Mouse (Mus musculus): ENCODE data around the gene Tm7sf3. TPM values are rescaled to one million over a fixed set of nuclear protein-coding genes. Genes with fewer than 3 reads are reported as not detected.
A peak's percentile ranks its signal among the peaks of the same experiment; 100 is the strongest.

Tm7sf3 gene
- polyA plus RNA-seq, 1 experiment from 2014 or later, result 26.0 TPM

DNA sequence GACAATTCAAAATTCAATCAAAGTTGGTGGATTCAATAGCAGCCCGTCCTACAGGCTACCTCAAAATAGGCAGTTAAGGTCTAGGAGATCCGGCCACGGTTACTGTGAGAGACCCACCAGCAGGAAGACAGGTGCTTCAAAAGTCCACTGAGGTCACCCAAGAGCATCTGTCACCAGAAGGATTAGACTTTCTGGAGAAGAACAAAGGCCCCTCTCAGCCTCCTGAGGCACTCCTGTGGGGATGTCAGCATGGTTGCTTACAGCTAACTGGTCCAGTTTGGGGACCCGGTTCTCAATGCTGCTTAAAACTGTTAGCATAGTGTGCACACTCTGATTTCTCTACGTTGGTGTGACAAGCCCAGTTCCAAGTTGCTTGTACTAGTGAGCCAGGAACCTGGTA lies 29.5 kb upstream of the Tm7sf3 start:
- H3K9me3 ChIP-seq, result 0 out of 2 replicates have a peak, but pooled peaks cover 3% of the 10 kb centered on the region
- 58% methylated on average over 5 of the region's 5 CpGs for WGBS
- ATAC-seq (ENCODE audit: low FRiP score), result no peak
- H3K4me2 ChIP-seq, result no peak overlapping the region
- H3K9ac ChIP-seq, result no peak overlapping the region
- H3K4me3 ChIP-seq (replicated peaks), result no peak overlapping the region
- no peak overlapping the region for H3K27ac ChIP-seq
- H3K36me3 ChIP-seq (replicated peaks), result no peaks in the 10 kb centered on the region
- H3K27me3 ChIP-seq, result no peaks in the 10 kb centered on the region
- H3K4me1 ChIP-seq, result no peaks in the 10 kb centered on the region

DNA sequence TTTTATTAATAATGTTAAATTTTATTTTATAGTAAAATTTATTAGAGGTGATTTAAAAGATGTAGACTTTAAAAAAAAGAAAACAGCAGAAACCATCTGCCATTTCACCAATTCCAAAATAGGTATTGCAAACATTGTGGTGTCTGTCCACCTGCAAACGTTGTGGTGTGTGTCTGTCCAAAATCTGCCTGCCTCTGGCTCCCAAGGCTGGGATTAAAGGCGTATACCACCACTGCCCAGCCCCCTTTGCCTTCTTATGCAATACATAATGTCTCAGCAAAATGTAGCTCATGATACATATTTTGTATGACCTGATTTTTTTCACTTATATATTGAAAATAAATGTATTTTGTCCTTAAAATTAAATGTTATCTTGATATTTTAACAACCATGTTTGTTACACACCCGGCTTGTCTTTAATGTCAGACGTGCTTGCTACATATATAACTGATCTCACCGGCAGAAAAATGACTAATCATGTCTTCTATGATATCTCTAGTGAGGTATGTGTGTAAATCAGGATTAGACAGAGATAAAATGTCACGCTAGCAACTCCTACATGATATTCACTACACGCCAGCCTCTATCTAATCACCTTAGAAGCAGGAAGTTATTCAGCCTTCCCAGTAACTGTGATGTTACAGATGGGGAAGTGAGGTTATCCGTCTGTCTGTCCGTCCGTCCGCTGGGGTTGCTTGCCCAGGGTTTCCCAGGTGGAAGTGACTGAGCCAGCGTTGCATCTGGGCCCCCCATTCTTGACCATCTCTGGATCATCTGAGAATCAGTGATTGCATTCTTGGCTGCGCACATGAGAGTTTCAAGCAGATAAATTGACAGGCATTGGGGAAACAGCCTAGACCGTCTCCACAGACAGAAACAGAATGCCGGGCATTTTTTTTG lies 28.6 kb upstream of the Tm7sf3 start:
- no peak overlapping the region for H3K4me3 ChIP-seq (replicated peaks)
- 91% methylated on average over 15 of the region's 15 CpGs for WGBS
- H3K9me3 ChIP-seq, result 0 out of 2 replicates have a peak, but pooled peaks cover 3% of the 10 kb centered on the region
- H3K36me3 ChIP-seq (replicated peaks), result no peaks in the 10 kb centered on the region
- H3K27me3 ChIP-seq, result no peaks in the 10 kb centered on the region
- H3K4me1 ChIP-seq, result no peaks in the 10 kb centered on the region
- ATAC-seq (ENCODE audit: low FRiP score), result no peak
- H3K9ac ChIP-seq, result no peak overlapping the region
- no peak overlapping the region for H3K27ac ChIP-seq
- H3K4me2 ChIP-seq, result no peak overlapping the region

DNA sequence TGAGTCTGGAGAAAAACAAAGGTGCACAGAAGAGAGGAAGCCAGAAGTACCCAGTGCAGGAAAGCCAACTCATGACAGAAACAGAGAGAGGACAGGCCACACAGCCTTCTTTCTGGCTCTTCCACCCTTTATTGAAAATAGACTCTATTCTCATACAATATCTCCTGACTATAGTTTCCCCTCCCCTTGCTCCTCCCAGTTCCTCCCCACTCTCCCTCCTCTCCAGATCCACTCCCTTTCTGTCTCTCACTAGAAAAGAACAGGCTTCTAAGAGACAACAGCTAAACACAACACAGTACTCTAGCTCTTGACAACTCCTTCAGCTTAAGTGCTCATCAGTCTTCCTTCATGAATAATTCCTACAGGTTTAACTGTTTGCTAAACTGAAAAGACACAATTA lies 26.0 kb upstream of the Tm7sf3 start:
- no peak for ATAC-seq (ENCODE audit: low FRiP score)
- Histone ChIP-seq H3K4me3 (replicated peaks) (no peak overlapping the region), H3K36me3 (replicated peaks) (no peaks in the 10 kb centered on the region), H3K4me1 (no peaks in the 10 kb centered on the region), H3K27ac (no peak overlapping the region), H3K27me3 (no peaks in the 10 kb centered on the region), H3K9me3 (0 out of 2 replicates have a peak, but pooled peaks cover 3% of the 10 kb centered on the region), H3K4me2 (no peak overlapping the region), H3K9ac (no peak overlapping the region)

DNA sequence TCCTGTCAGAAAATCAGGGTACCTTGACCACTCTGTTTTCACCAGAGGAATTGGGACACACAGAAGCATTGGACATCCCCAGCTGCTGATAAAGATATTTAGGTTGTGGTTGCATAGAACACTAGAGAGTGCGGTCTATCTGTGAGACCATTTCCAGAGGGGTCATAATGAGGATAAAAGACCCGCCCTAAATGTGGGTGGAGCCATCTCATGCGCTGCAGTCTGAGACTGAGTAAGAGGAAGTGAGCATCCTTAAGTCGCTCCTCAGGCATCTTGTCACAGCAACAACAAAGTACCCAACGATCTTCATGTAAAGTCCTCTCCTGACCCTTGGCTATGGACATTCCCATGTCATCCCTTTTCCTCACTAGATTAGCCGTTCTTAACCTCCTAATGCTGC lies 24.2 kb upstream of the Tm7sf3 start:
- H3K9ac ChIP-seq, result no peak overlapping the region
- H3K27me3 ChIP-seq, result no peaks in the 10 kb centered on the region
- no peak for ATAC-seq (ENCODE audit: low FRiP score)
- H3K4me2 ChIP-seq, result no peak overlapping the region
- H3K4me3 ChIP-seq (replicated peaks), result no peak overlapping the region
- no peaks in the 10 kb centered on the region for H3K36me3 ChIP-seq (replicated peaks)
- H3K4me1 ChIP-seq, result no peaks in the 10 kb centered on the region
- WGBS, result 79% methylated on average over 6 of the region's 6 CpGs
- no peak overlapping the region for H3K27ac ChIP-seq
- 0 out of 2 replicates have a peak, but pooled peaks cover 3% of the 10 kb centered on the region for H3K9me3 ChIP-seq

DNA sequence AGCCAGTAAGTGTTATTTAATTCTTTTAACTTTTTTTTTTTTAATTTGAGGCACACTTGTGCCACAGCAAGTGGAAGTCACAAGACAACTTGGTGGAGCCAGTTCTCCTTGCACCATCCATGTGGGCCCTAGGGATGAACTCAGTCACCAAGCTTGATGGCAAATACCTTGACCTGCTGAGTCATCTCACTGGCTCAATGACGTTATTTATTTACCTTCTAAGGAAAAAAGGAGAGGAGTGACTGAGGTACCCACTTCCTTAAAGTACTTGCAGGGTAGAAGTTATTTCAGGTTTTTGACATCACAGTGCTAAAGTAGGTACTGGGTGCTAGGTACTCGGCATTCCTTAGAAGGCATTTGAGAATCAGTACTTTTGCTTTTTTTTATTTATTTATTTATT lies 22.8 kb upstream of the Tm7sf3 start:
- ATAC-seq (ENCODE audit: low FRiP score), result no peak
- Histone ChIP-seq H3K27ac (no peak overlapping the region), H3K9me3 (0 out of 2 replicates have a peak, but pooled peaks cover 1% of the 10 kb centered on the region), H3K4me2 (no peak overlapping the region), H3K27me3 (no peaks in the 10 kb centered on the region), H3K4me3 (replicated peaks) (no peak overlapping the region), H3K4me1 (no peaks in the 10 kb centered on the region), H3K9ac (no peak overlapping the region), H3K36me3 (replicated peaks) (no peaks in the 10 kb centered on the region)
- WGBS, result 93% methylated on average over 2 of the region's 2 CpGs

DNA sequence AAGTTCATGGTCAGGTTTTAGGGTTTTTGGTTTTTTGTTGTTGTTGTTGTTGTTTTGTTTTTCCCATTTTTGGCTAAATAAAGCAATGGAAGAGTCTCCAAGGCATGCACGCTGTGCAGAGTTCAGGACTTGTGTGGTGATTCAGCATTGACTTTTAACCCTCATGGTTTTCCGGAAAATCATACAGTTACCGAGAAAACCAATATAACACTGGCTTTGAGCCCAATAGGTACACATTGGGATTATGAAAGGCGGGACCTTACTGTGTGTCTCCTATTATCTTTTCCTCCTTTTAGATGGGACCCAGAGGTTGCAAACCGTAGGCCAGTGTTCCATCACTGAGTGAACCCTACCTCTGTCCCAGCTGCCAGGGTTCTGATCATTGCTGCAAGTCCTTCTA lies 22.3 kb upstream of the Tm7sf3 start:
- Histone ChIP-seq H3K9ac (no peak overlapping the region), H3K27ac (no peak overlapping the region), H3K36me3 (replicated peaks) (no peaks in the 10 kb centered on the region), H3K4me1 (no peaks in the 10 kb centered on the region), H3K4me2 (no peak overlapping the region), H3K4me3 (replicated peaks) (no peak overlapping the region), H3K27me3 (no peaks in the 10 kb centered on the region), H3K9me3 (no peaks in the 10 kb centered on the region)
- ATAC-seq (ENCODE audit: low FRiP score), result no peak
- WGBS, result 93% methylated on average over 5 of the region's 5 CpGs

DNA sequence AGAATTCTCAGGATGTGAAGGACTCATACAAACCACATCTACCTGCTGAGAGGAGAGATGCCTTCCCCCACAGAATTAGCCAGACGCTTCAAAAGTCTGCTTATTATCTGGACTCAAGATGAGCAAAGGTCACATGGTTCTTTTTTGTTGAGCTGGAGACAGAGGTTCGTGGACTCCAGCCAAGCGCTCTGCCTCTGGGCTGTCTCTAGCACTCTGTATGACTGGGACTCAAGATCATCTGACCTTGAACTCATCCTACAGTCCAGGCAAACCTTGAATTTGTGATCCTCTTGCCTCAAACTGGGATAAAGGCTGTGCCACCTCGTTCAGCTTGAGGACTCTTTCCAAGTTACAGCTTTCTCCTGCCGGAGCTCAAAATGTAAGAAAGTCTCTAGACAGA lies 21.5 kb upstream of the Tm7sf3 start:
- 70% methylated on average over 5 of the region's 5 CpGs for WGBS
- Histone ChIP-seq H3K9me3 (no peaks in the 10 kb centered on the region), H3K4me1 (no peaks in the 10 kb centered on the region), H3K27ac (no peak overlapping the region), H3K4me3 (replicated peaks) (no peak overlapping the region), H3K4me2 (no peak overlapping the region), H3K9ac (no peak overlapping the region), H3K27me3 (no peaks in the 10 kb centered on the region), H3K36me3 (replicated peaks) (no peaks in the 10 kb centered on the region)
- ATAC-seq (ENCODE audit: low FRiP score), result no peak

DNA sequence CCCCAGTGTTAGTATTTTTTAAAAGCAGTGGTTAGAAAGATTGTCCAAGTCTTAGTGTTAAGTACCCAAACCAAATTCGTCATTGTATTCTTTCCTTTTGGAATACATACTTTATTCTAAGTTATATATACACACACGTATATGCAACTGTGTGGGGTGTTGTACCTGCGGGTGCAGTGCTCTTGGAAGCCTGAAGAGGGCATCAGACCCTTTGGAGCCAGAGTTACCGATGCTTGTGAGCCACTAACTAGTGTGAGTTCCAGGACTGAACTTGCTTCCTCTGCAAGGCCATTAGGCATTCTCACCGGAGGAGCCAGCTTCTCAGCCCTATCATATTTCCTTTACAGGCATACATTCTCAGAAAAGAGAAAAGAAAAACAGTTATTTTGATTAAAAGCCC lies 20.1 kb upstream of the Tm7sf3 start:
- WGBS, result 38% methylated on average over 5 of the region's 5 CpGs
- ATAC-seq (ENCODE audit: low FRiP score), result 0 out of 2 replicates have a peak, but pooled peaks have one; percentile 36
- Histone ChIP-seq H3K27me3 (no peaks in the 10 kb centered on the region), H3K4me1 (no peaks in the 10 kb centered on the region), H3K27ac (no peak overlapping the region), H3K4me3 (replicated peaks) (no peak overlapping the region), H3K9ac (no peak overlapping the region), H3K9me3 (no peaks in the 10 kb centered on the region), H3K36me3 (replicated peaks) (no peaks in the 10 kb centered on the region), H3K4me2 (no peak overlapping the region)

DNA sequence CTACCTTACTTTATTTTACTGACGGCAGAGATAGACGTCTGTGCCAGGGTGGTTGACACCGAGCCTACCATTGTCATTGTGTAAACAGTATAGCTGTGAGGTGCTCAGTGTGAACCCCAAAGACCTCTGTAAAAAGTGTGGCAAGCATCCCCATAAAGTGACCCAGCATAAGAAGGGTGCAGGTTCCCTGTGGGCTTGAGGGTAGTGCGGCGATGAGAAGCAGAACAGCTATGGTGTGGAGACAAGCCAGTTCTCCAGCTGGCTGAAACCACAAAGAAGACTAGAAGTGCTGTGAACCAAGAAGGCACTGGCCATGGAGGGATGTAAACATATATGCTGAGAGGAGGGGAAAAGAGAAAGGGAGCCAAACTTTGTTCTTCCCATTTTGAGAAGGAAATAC lies 19.0 kb upstream of the Tm7sf3 start:
- H3K27me3 ChIP-seq, result no peaks in the 10 kb centered on the region
- WGBS, result 86% methylated on average over 5 of the region's 5 CpGs
- no peak overlapping the region for H3K4me3 ChIP-seq (replicated peaks)
- no peak for ATAC-seq (ENCODE audit: low FRiP score)
- no peak overlapping the region for H3K27ac ChIP-seq
- no peaks in the 10 kb centered on the region for H3K36me3 ChIP-seq (replicated peaks)
- no peak overlapping the region for H3K9ac ChIP-seq
- H3K4me1 ChIP-seq, result no peaks in the 10 kb centered on the region
- no peaks in the 10 kb centered on the region for H3K9me3 ChIP-seq
- H3K4me2 ChIP-seq, result no peak overlapping the region

DNA sequence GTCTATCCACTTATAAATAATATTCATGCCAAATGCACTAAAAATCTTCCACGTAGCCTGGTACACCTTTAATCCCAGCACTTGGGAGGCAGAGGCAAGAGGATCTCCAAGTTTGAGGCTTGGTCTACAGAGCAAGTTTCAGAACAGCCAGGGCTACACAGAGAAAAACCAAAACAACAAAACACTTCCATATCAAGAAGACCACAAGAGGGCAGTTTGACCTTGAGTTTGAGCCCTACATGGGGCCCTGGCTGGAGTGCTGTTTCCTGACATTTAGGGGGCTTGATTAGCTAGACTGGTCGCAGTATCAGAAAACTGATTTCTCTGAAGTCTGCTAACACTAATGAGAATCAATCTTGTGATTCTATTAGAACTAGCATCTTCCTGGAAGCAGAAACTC lies 18.0 kb upstream of the Tm7sf3 start:
- no peaks in the 10 kb centered on the region for H3K27me3 ChIP-seq
- no peak overlapping the region for H3K4me2 ChIP-seq
- H3K9ac ChIP-seq, result no peak overlapping the region
- ATAC-seq (ENCODE audit: low FRiP score), result no peak
- H3K36me3 ChIP-seq (replicated peaks), result no peaks in the 10 kb centered on the region
- no peaks in the 10 kb centered on the region for H3K4me1 ChIP-seq
- no peak overlapping the region for H3K4me3 ChIP-seq (replicated peaks)
- WGBS, result 86% methylated on average over 2 of the region's 2 CpGs
- no peak overlapping the region for H3K27ac ChIP-seq
- H3K9me3 ChIP-seq, result no peaks in the 10 kb centered on the region

DNA sequence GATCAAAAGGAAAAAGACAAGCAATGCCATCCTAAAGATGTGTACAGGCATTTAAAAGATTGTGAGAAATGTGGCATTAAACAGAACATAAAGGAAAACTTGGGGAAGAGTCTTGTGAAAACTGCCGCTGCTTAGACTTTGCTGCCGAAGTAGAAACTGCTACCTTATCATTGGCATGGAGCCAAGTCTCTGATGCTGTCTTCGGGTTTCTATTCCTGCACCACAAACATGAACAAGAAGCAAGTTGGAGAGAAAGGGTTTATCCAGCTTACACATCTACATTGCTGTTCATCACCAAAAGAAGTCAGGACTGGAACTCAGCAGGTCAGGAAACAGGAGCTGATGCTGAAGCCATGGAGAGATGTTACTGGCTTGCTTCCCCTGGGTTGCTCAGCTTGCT lies 10.6 kb upstream of the Tm7sf3 start:
- Histone ChIP-seq H3K27ac (no peak overlapping the region), H3K4me3 (replicated peaks) (no peak overlapping the region), H3K9me3 (no peaks in the 10 kb centered on the region), H3K27me3 (no peaks in the 10 kb centered on the region), H3K36me3 (replicated peaks) (peaks cover 15% of the 10 kb centered on the region), H3K4me2 (no peak overlapping the region), H3K4me1 (no peaks in the 10 kb centered on the region), H3K9ac (no peak overlapping the region)
- no peak for ATAC-seq (ENCODE audit: low FRiP score)
- 93% methylated on average over 3 of the region's 3 CpGs for WGBS

DNA sequence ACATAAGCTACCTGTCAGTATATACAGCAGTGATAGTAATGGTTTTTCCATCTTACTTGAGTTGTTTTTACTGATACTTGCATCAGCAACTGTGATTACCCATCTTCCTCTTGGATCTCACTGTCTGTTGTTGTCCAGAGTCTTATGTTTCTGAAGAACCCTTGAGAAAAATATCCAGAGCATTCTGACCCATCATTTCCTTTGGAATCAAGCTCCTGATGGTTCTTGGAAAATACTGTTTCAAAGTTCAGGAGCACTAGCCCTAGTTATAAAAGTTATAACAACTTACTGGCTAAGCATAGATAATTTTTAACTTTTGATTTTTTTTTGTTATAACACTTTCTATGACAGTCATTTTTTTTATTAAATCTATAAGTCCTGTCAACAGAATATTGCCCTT lies 8.8 kb upstream of the Tm7sf3 start:
- no peak overlapping the region for H3K27ac ChIP-seq
- H3K4me2 ChIP-seq, result no peak overlapping the region
- H3K4me3 ChIP-seq (replicated peaks), result no peak overlapping the region
- no peak overlapping the region for H3K9ac ChIP-seq
- H3K4me1 ChIP-seq, result no peaks in the 10 kb centered on the region
- H3K27me3 ChIP-seq, result no peaks in the 10 kb centered on the region
- H3K36me3 ChIP-seq (replicated peaks), result peaks cover 15% of the 10 kb centered on the region
- no peaks in the 10 kb centered on the region for H3K9me3 ChIP-seq
- ATAC-seq (ENCODE audit: low FRiP score), result no peak

DNA sequence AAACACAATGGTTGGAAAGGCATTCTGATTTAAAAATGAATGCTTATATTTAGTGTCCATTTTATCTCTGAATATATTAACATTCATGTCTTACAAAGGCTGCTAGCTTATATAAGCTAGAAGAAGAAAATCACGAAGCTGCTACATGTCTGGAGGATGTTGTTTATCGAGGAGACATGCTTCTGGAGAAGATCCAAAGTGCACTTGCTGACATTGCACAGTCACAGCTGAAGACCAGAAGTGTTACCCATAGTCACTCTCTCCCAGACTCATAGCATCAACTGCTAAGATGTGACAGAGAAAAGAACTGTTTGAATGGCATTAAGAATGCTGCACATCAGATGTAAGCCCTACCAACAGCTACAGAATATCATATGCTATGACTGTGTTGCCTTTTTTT lies 7.4 kb upstream of the Tm7sf3 start:
- Histone ChIP-seq H3K27ac (no peak overlapping the region), H3K36me3 (replicated peaks) (peaks cover 15% of the 10 kb centered on the region), H3K4me3 (replicated peaks) (no peak overlapping the region), H3K4me1 (no peaks in the 10 kb centered on the region), H3K9ac (no peak overlapping the region), H3K4me2 (no peak overlapping the region), H3K27me3 (no peaks in the 10 kb centered on the region), H3K9me3 (no peaks in the 10 kb centered on the region)
- no peak for ATAC-seq (ENCODE audit: low FRiP score)
- 88% methylated on average over 2 of the region's 2 CpGs for WGBS
